Mouse (Mus musculus) hindbrain, postnatal 0 days (tissue): ENCODE data around the gene Brd4. TPM values are rescaled to one million over a fixed set of nuclear protein-coding genes. Genes with fewer than 3 reads are reported as not detected.
A peak's percentile ranks its signal among the peaks of the same experiment; 100 is the strongest.

ENCODE experiments used
- ATAC-seq: fragments of 200-750 bp; cut with Nextera tagmentation; 2 replicates; pipeline ENCODE4 v1.8.0; 2017; ENCODE audit warnings: mild to moderate bottlenecking, moderate TSS enrichment, moderate library complexity
- DNase-seq: peaks from one replicate; pipeline ENCODE4 v3.0.0-alpha.2; 2015; ENCODE audit warnings: low spot score
- H3K27ac ChIP-seq: fragments of 300-500 bp; sonication (generic); 2 replicates; pipeline ENCODE4 v1.5.1; 2014; ENCODE audit warnings: mild to moderate bottlenecking
- H3K27me3 ChIP-seq: fragments of 300-500 bp; sonication (generic); 2 replicates; pipeline ENCODE4 v1.6.1; 2014; ENCODE audit warnings: low read length, mixed read lengths; ENCODE audit not compliant: insufficient read depth
- H3K36me3 ChIP-seq: fragments of 300-500 bp; sonication (generic); 2 replicates; pipeline ENCODE4 v1.6.1; 2014; ENCODE audit warnings: low read length, mixed read lengths; ENCODE audit not compliant: insufficient read depth
- H3K4me1 ChIP-seq: fragments of 300-500 bp; sonication (generic); 2 replicates; pipeline ENCODE4 v1.6.1; 2014; ENCODE audit warnings: antibody characterized with exemption, low read length, mixed read lengths; ENCODE audit not compliant: insufficient read depth
- H3K4me2 ChIP-seq: fragments of 300-500 bp; sonication (generic); 2 replicates; pipeline ENCODE4 v1.6.1; 2014; ENCODE audit warnings: low read depth, mild to moderate bottlenecking, low read length, moderate library complexity, mixed read lengths
- H3K4me3 ChIP-seq: fragments of 300-500 bp; sonication (generic); 2 replicates; pipeline ENCODE4 v1.5.1; 2014; ENCODE audit warnings: low read length
- H3K9ac ChIP-seq: fragments of 300-500 bp; sonication (generic); replicated peaks from 2 replicates; pipeline ENCODE4 v1.6.1; 2014; ENCODE audit warnings: mild to moderate bottlenecking, low read length, moderate library complexity, mixed read lengths
- H3K9me3 ChIP-seq: fragments of 300-500 bp; sonication (generic); 2 replicates; pipeline ENCODE4 v1.6.1; 2016; ENCODE audit warnings: low read length, mixed read lengths
- CTCF ChIP-seq: IDR thresholded peaks from 2 replicates; pipeline ENCODE4 v1.5.1; 2016; ENCODE audit warnings: antibody characterized with exemption, control low read depth, low read depth
- WGBS: fragments of 180-500 bp; shearing (Covaris S2); extraction: QIAGEN DNeasy Blood & Tissue Kit; methylation state at CpG from one replicate; pipeline ENCODE4 v1.1.7; 2014; 5-methylcytosine and 5-hydroxymethylcytosine counted together
- polyA plus RNA-seq: library from polyadenylated mRNA; unstranded; fragments of >200 nt; fragmentation: Nextera tagmentation; extraction: Ambion mirVana; gene quantifications from 2 replicates; pipeline ENCODE4 v1.2.1, GENCODE M21; 2015
- total RNA-seq: library from RNA; depleted of rRNA; stranded (reverse); fragments of >200 nt; gene quantifications from 2 replicates; pipeline ENCODE4 v1.2.3, GENCODE M21; 2014

The Brd4 gene
- total and polyA plus RNA-seq, 2 experiments from 2014 or later, result 34.3 to 73.8 TPM

- no peak overlapping the region for H3K9ac ChIP-seq
- no peak overlapping the region for H3K4me2 ChIP-seq
- no peak for DNase-seq
- H3K4me3 ChIP-seq, result no peak overlapping the region
- no peaks in the 10 kb centered on the region for H3K4me1 ChIP-seq
- 92% methylated on average over 4 of the region's 4 CpGs for WGBS
- H3K9me3 ChIP-seq, result no peaks in the 10 kb centered on the region
- H3K27me3 ChIP-seq, result no peaks in the 10 kb centered on the region
- ATAC-seq, result no peak
- TF ChIP-seq CTCF, result no peak
- H3K36me3 ChIP-seq, result peaks cover 84% of the 10 kb centered on the region
- no peak overlapping the region for H3K27ac ChIP-seq
Measured at GRCm38 (mm10) chr17:32307963-32308362, 23.4 kb upstream of the Brd4 start.

DNA sequence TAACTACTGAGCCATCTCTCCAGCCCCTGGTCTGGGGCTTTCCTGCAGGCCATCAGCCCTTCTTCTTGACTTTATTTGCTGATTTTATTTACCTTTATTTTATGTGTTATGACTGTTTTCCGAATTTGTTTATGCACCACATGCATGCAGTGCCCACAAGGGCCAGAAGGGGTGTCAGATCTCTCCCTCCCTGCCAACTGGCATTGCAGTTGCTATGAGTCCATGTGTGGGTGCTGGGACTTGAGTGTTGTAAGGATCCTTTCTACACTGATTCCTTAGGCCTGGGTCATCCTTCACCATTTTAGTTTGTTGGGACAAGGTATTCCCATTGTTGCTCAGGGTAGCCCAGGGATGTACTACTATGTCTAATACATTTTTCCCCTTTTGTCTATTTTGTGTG is 13.6 kb upstream of the Brd4 start:
- H3K4me3 ChIP-seq, result no peak overlapping the region
- H3K4me2 ChIP-seq, result no peak overlapping the region
- no peak overlapping the region for H3K9ac ChIP-seq
- DNase-seq (no peak), ATAC-seq (no peak)
- no peak overlapping the region for H3K27ac ChIP-seq
- no peaks in the 10 kb centered on the region for H3K4me1 ChIP-seq
- peak; percentile 20; the same call in 1 of the 2 replicates for TF ChIP-seq CTCF
- 84% methylated on average over 1 of the region's 1 CpGs for WGBS
- H3K27me3 ChIP-seq, result no peaks in the 10 kb centered on the region
- no peaks in the 10 kb centered on the region for H3K36me3 ChIP-seq
- H3K9me3 ChIP-seq, result no peaks in the 10 kb centered on the region

DNA sequence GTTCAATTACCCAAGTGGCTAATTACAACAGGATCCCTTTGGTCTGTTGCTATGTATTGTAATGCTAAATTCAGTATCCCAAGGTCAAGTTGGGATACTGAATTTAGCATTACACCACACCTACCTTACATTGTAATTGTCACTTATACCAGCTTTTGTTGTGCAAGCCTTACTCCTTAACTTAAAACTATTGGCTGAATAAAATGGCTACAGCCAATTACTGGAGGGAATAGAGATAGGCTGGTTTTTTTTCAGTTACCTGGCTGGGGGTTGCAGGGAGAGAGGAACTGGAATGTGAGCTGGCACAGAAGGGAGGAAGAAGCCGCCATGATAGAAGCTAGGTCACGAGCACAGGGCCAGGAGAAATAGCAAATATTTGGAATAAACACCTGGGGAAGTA is 11.4 kb upstream of the Brd4 start:
- Histone ChIP-seq H3K9ac (no peak overlapping the region), H3K27ac (no peak overlapping the region), H3K4me1 (no peaks in the 10 kb centered on the region), H3K36me3 (no peaks in the 10 kb centered on the region), H3K27me3 (no peaks in the 10 kb centered on the region), H3K9me3 (no peaks in the 10 kb centered on the region), H3K4me2 (no peak overlapping the region), H3K4me3 (no peak overlapping the region)
- no peak for TF ChIP-seq CTCF
- DNase-seq (no peak), ATAC-seq (no peak)
- 97% methylated on average over 2 of the region's 2 CpGs for WGBS

GRCm38 (mm10) chr17:32295160-32295559 is 10.6 kb upstream of the Brd4 start:
- Histone ChIP-seq H3K4me1 (no peaks in the 10 kb centered on the region), H3K9ac (no peak overlapping the region), H3K4me3 (no peak overlapping the region), H3K36me3 (no peaks in the 10 kb centered on the region), H3K27me3 (no peaks in the 10 kb centered on the region), H3K4me2 (no peak overlapping the region), H3K9me3 (no peaks in the 10 kb centered on the region), H3K27ac (no peak overlapping the region)
- no peak for TF ChIP-seq CTCF
- no peak for DNase-seq
- 90% methylated on average over 4 of the region's 4 CpGs for WGBS
- no peak for ATAC-seq

GRCm38 (mm10) chr17:32285138-32285670 is 682 bp upstream of the Brd4 start:
- Histone ChIP-seq H3K9ac (peak overlapping the region; percentile 97), H3K4me3 (peak overlapping the region; percentile 84), H3K36me3 (no peaks in the 10 kb centered on the region), H3K4me2 (peak overlapping the region; percentile 76), H3K4me1 (peaks cover 2% of the 10 kb centered on the region; the same call in 1 of the 2 replicates), H3K27ac (peak overlapping the region; percentile 100), H3K9me3 (no peaks in the 10 kb centered on the region), H3K27me3 (no peaks in the 10 kb centered on the region)
- DNase-seq (no peak), ATAC-seq (no peak)
- no peak for TF ChIP-seq CTCF
- 42% methylated on average over 6 of the region's 6 CpGs for WGBS

DNA sequence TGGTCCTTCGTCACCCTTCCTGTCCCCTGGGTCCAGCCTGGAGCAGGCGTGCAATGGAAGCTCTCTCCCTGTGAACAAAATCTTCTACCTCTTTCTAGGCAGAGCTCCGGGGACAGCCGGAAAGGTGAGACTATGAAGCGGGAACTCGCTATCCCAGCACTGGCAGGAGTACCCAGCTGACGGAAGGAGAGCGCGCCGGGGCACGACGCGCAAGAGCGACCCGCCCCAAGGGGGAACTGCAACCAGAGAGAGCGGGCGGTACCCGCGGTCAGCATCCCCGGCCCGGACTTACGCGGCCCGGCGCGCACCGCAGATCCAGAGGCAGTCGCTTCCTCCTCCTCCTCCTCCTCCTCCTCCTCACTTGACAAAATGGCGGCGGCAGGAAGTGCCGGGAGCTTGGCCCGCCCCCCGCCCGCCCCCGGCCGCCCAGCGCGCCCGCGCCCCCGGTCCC is 726 bp downstream of the Brd4 start:
- WGBS, result under 1% methylated on average over 27 of the region's 41 CpGs
- Histone ChIP-seq H3K27me3 (no peaks in the 10 kb centered on the region), H3K27ac (peak overlapping the region; percentile 100), H3K36me3 (no peaks in the 10 kb centered on the region), H3K4me2 (peak overlapping the region; percentile 76), H3K9ac (peak overlapping the region; percentile 97), H3K9me3 (no peaks in the 10 kb centered on the region), H3K4me1 (peaks cover 2% of the 10 kb centered on the region; the same call in 1 of the 2 replicates), H3K4me3 (peak overlapping the region; percentile 84)
- DNase-seq (peak; percentile 73), ATAC-seq (peak; percentile 64)
- no peak for TF ChIP-seq CTCF

GRCm38 (mm10) chr17:32283341-32283740 is 1.2 kb downstream of the Brd4 start:
- Histone ChIP-seq H3K36me3 (no peaks in the 10 kb centered on the region), H3K4me2 (peak overlapping the region; percentile 76), H3K4me1 (peaks cover 2% of the 10 kb centered on the region; the same call in 1 of the 2 replicates), H3K27me3 (no peaks in the 10 kb centered on the region), H3K9me3 (no peaks in the 10 kb centered on the region), H3K4me3 (peak overlapping the region; percentile 84), H3K27ac (peak overlapping the region; percentile 100), H3K9ac (peak overlapping the region; percentile 97)
- ATAC-seq (no peak), DNase-seq (peak; percentile 46)
- WGBS, result 7% methylated on average over 7 of the region's 7 CpGs
- no peak for TF ChIP-seq CTCF
